Mouse (Mus musculus): ENCODE measurements around the gene Pacsin3. TPM values are rescaled to one million over a fixed set of nuclear protein-coding genes. Genes with fewer than 3 reads are reported as not detected.
A peak's percentile ranks its signal among the peaks of the same experiment; 100 is the strongest.

Pacsin3 gene
- polyA plus RNA-seq, 1 experiment from 2014 or later: 80.6 TPM

GRCm38 (mm10) chr2:91281366-91281765 lies 25.6 kb downstream of the Pacsin3 start:
- DNase-seq (ENCODE audit: low read depth, low spot score) (no peak), ATAC-seq (no peak)
- no peaks in the 10 kb centered on the region for H3K27me3 ChIP-seq
- CTCF ChIA-PET: no interaction called here
- no peak for TF ChIP-seq CTCF (IDR thresholded peaks at IDR 0.05)
- in situ Hi-C loops (cut with MboI; ENCODE audit: low pct_unique_long_range_greater_than_20kb): loop anchor here (5.0 kb wide), 1 partner anchor 201 kb away; no protein-coding TSS in a partner anchor
- POLR2A ChIA-PET: interaction anchor here (0.6 kb wide), 1 partner anchor 245 kb away, joined by 3 read pairs; the partner anchor contains the start of gene Ckap5

- in situ Hi-C loops (cut with MboI; ENCODE audit: low pct_unique_long_range_greater_than_20kb): loop anchor here (5.0 kb wide), 1 partner anchor 198 kb away; no protein-coding TSS in a partner anchor
- H3K27me3 ChIP-seq: no peaks in the 10 kb centered on the region
Measured at GRCm38 (mm10) chr2:91283972-91284371, 28.2 kb downstream of the Pacsin3 start.

GRCm38 (mm10) chr2:91284375-91285199 lies 28.8 kb downstream of the Pacsin3 start:
- POLR2A ChIA-PET: no interaction called here
- no peak for TF ChIP-seq CTCF (IDR thresholded peaks at IDR 0.05)
- in situ Hi-C loops (cut with MboI; ENCODE audit: low pct_unique_long_range_greater_than_20kb): loop anchor here (5.0 kb wide), 1 partner anchor 198 kb away; no protein-coding TSS in a partner anchor
- ATAC-seq (no peak), DNase-seq (ENCODE audit: low read depth, low spot score) (no peak)
- CTCF ChIA-PET: interaction anchor here (1.1 to 1.9 kb wide), 9 partner anchors 10 to 220 kb away, joined by 3 to 6 read pairs (median 5); no protein-coding TSS in a partner anchor
- no peaks in the 10 kb centered on the region for H3K27me3 ChIP-seq

More at GRCm38 (mm10) chr2:91283972-91284371, 28.2 kb downstream of the Pacsin3 start:
- ChIA-PET POLR2A (no interaction called here), CTCF (interaction anchor here (1.5 kb wide), 1 partner anchor 172 kb away, joined by 3 read pairs; no protein-coding TSS in a partner anchor)
- DNase-seq (ENCODE audit: low read depth, low spot score): no peak
- TF ChIP-seq CTCF (IDR thresholded peaks at IDR 0.05): no peak
- ATAC-seq: no peak

DNA sequence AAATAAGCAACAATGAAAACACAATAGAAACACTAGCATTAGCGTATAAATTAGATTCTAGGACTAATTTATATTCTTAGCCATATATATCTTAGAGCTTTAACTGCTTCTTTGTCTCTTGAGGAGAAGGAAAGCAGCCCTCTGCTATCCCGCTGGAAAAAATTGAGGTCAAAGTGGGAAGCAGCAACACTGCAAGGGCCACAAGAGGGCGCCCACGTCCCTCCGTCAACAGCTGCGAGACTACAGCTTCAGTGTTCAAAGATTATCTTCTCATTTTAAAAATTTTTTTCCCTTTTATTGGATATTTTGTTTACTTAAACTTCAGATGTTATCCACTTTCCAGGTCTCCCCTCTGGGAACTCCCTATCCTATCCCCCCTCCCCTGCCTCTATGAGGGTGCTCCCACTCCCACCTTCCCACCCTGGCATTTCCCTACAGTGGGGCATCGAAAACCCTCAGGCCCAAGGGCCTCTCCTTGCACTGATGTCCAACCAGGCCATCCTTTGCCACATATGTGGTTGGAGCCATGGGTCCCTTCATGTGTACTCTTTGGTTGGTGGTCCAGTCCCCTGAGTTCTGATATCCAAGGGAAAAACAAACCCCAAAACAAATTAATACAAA lies 30.2 kb downstream of the Pacsin3 start:
- DNase-seq (ENCODE audit: low read depth, low spot score) (no peak), ATAC-seq (peak; percentile 44)
- H3K27me3 ChIP-seq: no peaks in the 10 kb centered on the region
- in situ Hi-C loops (cut with MboI; ENCODE audit: low pct_unique_long_range_greater_than_20kb): no loop called here
- ChIA-PET CTCF (interaction anchor here (0.9 to 1.9 kb wide), 18 partner anchors 9 to 218 kb away, joined by 3 to 6 read pairs (median 5); no protein-coding TSS in a partner anchor), POLR2A (interaction anchor here (1.1 kb wide), 1 partner anchor 195 kb away, joined by 3 read pairs; no protein-coding TSS in a partner anchor)
- TF ChIP-seq CTCF (IDR thresholded peaks at IDR 0.05): peak; percentile 95

- in situ Hi-C loops (cut with MboI; ENCODE audit: low pct_unique_long_range_greater_than_20kb): no loop called here
- POLR2A ChIA-PET: no interaction called here
- DNase-seq (ENCODE audit: low read depth, low spot score): no peak
- CTCF ChIA-PET: interaction anchor here (1.5 kb wide), 1 partner anchor 193 kb away, joined by 4 read pairs; no protein-coding TSS in a partner anchor
- no peaks in the 10 kb centered on the region for H3K27me3 ChIP-seq
- ATAC-seq: no peak
- no peak for TF ChIP-seq CTCF (IDR thresholded peaks at IDR 0.05)
Measured at GRCm38 (mm10) chr2:91287563-91287962, 31.8 kb downstream of the Pacsin3 start.

- H3K27me3 ChIP-seq: no peaks in the 10 kb centered on the region
- ChIA-PET CTCF (no interaction called here), POLR2A (interaction anchor here (0.7 kb wide), 1 partner anchor 156 kb away, joined by 3 read pairs; no protein-coding TSS in a partner anchor)
- in situ Hi-C loops (cut with MboI; ENCODE audit: low pct_unique_long_range_greater_than_20kb): no loop called here
- TF ChIP-seq CTCF (IDR thresholded peaks at IDR 0.05): no peak
- ATAC-seq: no peak
- no peak for DNase-seq (ENCODE audit: low read depth, low spot score)
Measured at GRCm38 (mm10) chr2:91291197-91292007, 35.6 kb downstream of the Pacsin3 start.

DNA sequence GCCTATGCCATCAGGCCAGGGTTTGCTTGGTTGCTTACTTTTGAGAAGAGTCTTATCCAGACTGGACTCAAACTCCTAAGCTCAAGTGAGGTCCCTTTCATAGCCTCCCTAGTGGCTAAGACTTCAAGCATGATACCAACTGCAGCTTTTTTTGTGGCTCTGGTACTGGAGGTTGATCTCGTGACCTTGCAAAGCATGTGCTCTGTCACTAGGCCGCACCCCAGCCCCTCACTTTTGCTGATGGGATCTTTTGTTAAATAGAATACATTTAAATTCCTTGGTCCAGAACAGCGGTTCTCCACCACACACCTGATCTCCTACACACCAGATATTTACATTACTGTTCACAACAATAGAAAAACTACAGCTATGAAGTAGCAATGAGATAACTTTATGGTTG lies 38.5 kb downstream of the Pacsin3 start:
- no peak for ATAC-seq
- no peak for TF ChIP-seq CTCF (IDR thresholded peaks at IDR 0.05)
- H3K27me3 ChIP-seq: no peaks in the 10 kb centered on the region
- DNase-seq (ENCODE audit: low read depth, low spot score): no peak
- in situ Hi-C loops (cut with MboI; ENCODE audit: low pct_unique_long_range_greater_than_20kb): no loop called here
- CTCF ChIA-PET: interaction anchor here (1.1 to 1.6 kb wide), 3 partner anchors 9 to 35 kb away, joined by 4 to 6 read pairs (median 5); no protein-coding TSS in a partner anchor
- POLR2A ChIA-PET: no interaction called here

DNA sequence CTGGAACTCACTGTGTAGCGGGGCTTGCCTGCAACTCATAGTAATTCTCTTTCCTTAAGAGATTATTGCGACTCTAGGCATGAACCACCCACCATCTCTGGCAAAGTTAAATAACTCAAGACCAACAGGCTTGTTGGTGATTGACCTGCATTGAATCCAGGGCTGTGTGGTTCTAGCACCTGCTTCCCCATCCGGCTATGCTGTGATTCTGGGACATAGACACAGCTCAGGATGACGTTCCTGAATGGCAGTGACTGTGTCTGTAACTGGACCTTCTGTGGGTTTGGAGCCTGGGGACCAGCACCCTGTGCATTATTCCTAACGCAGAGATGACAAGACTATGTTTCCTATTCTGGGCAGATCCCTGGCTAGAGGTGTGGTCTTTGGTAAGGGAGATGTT lies 40.1 kb downstream of the Pacsin3 start:
- ChIA-PET POLR2A (no interaction called here), CTCF (interaction anchor here (0.9 kb wide), 1 partner anchor 185 kb away, joined by 7 read pairs; no protein-coding TSS in a partner anchor)
- H3K27me3 ChIP-seq: no peaks in the 10 kb centered on the region
- ATAC-seq: no peak
- in situ Hi-C loops (cut with MboI; ENCODE audit: low pct_unique_long_range_greater_than_20kb): no loop called here
- TF ChIP-seq CTCF (IDR thresholded peaks at IDR 0.05): no peak
- no peak for DNase-seq (ENCODE audit: low read depth, low spot score)

DNA sequence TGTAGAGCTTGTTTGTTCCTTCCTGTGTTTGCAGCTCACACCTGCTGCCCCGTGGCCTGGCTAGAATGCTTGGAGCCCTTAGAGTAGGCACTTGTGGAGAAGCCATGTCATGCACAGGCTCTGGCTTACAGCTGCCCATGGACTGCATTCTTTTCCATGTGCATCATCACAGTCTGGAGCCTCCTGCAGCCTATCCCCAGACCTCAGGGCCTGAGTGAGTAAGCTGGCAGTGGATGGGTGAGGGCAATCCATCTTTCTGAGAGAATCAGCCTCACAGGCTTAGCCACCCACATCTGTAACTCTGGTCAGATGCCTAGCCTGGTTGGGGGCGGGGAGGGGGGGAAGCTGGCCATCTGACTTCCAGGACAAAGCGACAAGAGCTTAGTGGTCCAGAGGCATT lies 43.4 kb downstream of the Pacsin3 start:
- H3K27me3 ChIP-seq: no peaks in the 10 kb centered on the region
- ChIA-PET CTCF (interaction anchor here (0.8 to 2.1 kb wide), 8 partner anchors 10 to 184 kb away, joined by 3 to 7 read pairs (median 4); no protein-coding TSS in a partner anchor), POLR2A (interaction anchor here (0.6 kb wide), 1 partner anchor 709 kb away, joined by 3 read pairs; no protein-coding TSS in a partner anchor)
- in situ Hi-C loops (cut with MboI; ENCODE audit: low pct_unique_long_range_greater_than_20kb): no loop called here
- TF ChIP-seq CTCF (IDR thresholded peaks at IDR 0.05): no peak
- DNase-seq (ENCODE audit: low read depth, low spot score) (peak; percentile 70), ATAC-seq (peak; percentile 100)

GRCm38 (mm10) chr2:91300784-91301183 lies 45.0 kb downstream of the Pacsin3 start:
- no peaks in the 10 kb centered on the region for H3K27me3 ChIP-seq
- ATAC-seq (no peak), DNase-seq (ENCODE audit: low read depth, low spot score) (no peak)
- ChIA-PET CTCF (interaction anchor here (1.4 kb wide), 1 partner anchor 15 kb away, joined by 3 read pairs; no protein-coding TSS in a partner anchor), POLR2A (no interaction called here)
- TF ChIP-seq CTCF (IDR thresholded peaks at IDR 0.05): no peak
- in situ Hi-C loops (cut with MboI; ENCODE audit: low pct_unique_long_range_greater_than_20kb): no loop called here
